Mouse (Mus musculus): Measurements from ENCODE around the gene Rbm33.

Gene Rbm33

DNA sequence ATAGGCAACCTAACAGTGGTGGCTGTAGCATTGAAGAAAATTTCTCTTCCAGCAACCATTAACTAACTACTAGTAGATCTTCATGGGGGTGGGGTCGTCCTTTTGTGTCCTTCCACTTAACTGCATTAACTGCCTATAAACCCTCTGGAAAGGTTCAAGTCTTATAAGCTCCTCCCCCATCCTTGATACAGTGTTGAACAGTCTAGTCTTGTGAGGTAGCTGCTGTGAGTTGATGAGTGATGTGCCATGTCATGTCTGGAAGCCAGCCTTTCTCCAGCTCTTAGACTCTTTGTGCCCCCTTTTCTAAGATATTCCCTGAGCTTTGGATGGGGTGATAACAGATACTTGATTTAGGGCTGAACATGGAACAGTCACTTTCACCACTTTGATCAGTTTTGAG, 7.5 kb downstream of the Rbm33 start:
- DNase-seq (ENCODE audit: low spot score) = no peak

DNA sequence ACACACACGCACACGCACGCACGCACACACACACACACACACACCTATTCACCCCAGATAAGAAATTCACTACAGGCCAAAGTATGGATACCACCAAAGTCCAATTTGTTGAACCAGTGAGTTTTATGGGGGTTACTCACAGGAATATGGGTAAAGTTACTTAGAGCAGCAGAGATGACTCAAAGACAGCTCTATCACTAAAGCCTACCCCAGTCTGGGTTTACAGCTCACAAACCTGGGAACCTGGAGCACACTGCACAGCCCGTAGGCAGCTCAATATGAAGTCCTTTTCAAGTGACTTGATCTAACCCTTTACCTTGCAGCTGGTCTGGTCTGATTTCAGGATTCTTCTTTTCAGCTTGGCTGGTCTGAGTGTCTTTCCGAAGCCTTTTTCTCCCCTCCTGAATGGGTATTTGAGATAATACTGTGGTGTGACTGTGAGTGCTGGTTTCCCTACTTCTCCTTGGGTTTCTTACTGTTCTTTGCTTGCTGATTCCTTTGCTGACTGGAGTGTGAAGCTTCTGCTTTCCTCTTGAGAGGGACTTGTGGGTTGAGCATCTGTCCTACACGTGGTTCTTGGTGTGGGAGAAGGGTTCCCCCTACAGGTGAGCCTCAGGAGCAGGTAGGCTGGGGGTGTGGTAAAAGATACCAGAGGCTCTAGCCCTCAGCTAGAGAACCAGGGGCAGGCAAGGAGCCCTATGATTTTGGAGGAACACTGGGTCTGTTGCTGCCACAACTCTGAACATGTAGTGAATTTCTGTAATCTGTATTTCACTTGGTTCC, 12.3 kb downstream of the Rbm33 start:
- peak; percentile 23 for DNase-seq (ENCODE audit: low spot score)

DNA sequence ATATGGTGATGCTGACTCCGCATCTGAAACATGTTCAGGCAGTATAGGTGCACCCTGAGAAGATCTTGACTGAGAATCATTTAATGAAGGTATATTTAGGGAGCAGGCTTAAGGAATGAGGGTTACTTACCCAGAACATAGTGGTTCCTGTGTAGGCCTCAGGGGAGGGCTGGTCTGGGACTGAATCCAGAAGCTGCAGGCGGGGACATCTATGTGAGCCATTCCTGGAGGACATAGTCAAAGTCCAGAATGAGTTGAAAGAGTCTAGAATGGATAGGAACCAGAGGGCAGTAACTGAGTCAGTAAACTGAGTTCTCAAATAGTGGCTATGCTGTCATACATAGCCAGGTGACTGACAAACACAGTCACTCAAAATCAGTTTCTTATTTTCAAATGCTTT, 16.8 kb downstream of the Rbm33 start:
- DNase-seq (ENCODE audit: low spot score) = no peak

DNA sequence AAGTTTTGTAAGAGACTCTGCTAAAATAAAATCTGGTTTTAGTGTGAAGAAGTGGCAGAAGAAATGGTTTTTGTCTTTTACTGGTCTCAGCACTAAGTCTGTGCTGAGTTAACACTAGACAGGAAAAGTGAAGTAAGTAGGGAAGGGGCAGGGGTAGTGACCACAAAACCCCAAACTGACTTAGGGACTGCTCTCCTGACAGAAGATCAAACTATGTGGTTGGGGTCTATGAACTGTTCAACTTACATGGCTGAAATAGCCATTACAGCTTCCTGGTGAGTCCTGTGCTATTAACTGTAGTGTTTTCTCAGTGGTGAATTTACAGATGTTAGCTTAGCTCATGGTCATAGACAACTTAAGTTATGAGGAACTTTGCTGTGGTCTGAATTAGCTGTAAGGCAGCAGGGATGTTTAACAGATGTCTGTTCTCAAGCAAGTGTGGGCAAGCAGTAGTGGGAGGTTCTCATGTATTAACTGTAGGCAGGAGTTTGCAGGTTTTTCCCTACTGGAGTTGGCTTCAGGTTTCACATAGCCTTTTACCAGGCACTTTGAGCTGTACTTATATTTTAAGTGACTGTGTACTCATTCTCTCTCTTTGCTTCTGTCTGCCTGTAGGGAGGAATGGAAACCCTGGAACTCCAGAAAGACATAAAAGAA, 35.1 kb downstream of the Rbm33 start:
- DNase-seq (ENCODE audit: low spot score) = no peak

DNA sequence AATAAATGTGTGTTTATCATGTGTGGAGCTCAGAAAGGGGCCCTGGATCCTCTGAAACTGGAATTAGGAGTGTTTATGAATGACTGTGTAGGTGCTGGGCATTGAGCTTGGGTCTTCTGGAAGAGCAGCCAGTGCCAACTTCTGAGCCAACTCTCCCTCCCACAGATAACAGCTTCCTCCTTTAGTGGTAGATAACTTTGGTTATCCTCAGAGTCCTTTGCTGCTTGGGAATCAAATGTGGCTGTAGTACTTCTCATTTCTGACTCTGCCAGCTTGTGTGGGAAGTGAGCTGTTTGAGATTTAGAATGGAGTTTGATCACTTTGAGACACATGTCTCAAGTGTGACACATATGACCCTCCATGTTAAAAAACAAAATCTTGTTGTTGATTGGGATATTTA, 38.7 kb downstream of the Rbm33 start:
- DNase-seq (ENCODE audit: low spot score) = no peak

DNA sequence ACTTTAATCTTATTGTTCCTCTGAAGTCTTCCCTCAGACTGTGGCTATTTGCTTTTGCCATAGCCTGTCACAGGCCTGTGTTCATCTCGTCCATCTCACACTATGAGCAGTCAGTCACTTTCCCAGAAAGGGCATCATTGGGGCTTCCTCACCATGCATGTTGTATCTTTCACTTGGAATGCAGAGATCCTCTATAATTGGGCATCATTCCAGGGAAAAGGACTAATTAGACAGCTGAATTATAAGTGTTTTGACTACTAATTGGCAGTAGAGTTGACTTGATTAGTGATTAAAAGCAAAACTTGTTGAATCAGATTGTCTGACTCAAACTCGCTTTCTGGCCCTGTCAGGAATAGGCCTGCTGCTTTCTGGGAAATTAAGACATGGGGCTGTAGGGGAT, 43.8 kb downstream of the Rbm33 start:
- DNase-seq (ENCODE audit: low spot score) = no peak

DNA sequence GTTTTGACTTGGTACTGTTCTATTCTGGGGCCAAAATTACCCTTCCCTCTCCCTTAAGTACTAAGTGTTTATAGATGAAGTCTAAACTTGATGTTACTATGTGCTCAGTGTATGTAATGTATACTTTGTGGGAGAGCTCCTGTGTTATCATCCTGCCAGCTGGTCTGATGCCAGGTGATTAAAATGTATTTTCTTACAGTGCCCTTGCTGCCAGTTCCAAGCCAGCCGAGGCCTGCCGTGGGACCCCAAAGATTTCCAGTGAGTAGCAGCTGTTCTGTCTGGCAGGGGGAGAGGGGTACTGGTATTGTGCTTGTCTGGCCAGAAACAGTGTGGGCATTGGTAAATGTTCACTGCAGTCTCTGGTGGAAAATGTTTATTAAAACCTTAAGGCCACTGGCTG, 51.1 kb downstream of the Rbm33 start:
- no peak for DNase-seq (ENCODE audit: low spot score)

DNA sequence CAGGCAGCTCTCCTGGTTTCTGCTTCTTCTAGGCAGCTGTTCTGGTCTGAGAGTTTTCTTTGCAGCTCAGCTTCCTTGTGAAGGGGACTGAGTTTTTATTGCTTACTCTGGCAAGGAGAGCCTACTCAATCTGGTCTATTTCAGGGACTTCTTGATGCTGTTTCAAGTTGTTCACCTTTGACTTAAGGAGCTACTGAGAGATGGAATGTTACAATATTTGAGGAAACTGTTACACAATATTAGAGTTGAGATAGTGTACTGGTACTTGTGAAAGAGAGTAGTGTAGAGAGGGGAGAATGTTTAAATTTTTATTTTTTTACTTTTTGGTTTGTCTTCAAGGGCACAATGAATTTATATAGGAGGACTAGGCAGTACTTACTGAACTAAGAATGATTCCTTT, 53.9 kb downstream of the Rbm33 start:
- no peak for DNase-seq (ENCODE audit: low spot score)

DNA sequence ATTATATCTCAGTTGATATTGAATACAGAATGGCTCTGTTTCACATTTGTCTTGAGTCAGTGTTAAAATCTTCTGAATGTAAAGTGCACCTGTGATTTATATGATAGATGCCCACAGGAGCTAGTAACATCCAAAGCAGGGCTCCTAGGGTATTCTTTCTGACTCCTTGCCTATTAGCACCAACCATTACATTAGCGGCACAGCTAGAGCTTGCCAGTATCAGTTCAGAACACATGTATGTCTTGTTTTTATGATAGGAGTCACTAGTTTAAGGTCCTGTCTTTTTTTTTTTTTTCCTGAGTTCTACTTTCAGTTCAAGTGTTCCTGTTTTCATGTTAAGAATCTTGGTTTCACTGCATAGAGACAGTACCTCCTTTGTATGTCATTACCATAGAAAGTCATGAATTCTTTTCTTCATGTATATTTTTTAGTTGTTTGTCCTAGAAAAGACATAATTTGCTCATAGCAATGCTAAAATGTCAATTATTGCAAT, 55.3 kb downstream of the Rbm33 start:
- DNase-seq (ENCODE audit: low spot score) = no peak

DNA sequence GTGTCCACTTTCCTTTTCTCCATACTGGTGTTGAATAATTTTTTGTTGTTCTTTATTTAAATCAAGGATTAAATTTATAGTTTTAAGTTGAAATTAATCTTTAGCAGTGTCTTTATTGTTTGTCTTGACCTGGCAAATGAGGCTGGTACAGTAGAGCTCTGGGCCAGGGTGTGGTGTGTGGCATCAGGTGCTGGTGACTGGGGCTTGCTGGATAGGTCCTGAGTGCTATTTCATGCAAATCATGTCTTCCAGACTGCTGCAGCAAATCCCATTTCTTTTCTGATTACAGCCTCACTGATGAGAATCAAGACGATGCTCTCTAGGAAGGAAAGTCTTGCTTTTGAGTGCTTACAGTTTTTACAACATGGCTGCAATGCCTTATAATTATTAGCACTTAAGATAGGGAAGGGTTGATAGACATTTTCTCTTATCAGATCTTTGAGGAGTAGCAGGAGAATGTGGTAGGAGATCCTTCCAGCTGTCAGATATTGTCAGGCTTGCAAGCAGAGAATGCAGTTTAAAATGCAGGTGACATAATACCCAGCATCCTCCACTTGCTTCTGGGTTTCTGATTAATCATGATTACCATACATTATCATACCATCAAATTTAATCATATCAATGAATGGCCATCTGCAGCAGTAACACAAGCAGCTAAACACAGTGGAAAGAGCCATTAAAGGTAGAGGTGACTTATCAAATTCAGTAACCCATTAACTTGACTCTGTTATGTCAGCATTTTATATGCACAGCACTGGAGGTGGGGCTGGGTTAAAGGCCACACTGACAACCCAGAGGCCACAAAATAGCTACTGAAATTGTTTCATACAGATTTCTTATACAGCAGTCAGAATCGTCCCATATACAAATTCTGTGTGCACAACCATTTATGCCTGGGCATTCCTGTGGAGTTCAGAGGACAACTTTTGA, 56.8 kb downstream of the Rbm33 start:
- no peak for DNase-seq (ENCODE audit: low spot score)

DNA sequence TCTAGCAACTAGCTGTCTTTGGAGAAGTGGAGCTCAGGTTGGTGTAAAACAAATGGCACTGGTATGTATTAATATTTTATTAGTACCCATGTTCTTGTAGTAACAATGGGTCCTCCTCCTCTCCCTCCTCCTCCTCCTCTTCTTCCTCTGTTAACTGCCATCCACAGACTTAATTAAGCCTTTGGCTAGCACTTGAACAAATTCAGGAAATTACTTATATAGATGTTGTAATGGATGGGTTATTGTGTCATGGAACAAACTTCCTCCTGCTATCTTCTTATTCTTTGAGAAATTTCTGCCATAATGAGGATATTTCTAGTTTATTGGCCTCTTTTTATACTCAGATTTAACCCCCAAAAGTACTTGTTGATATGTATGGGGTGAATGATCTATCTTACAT, 60.4 kb downstream of the Rbm33 start:
- no peak for DNase-seq (ENCODE audit: low spot score)

DNA sequence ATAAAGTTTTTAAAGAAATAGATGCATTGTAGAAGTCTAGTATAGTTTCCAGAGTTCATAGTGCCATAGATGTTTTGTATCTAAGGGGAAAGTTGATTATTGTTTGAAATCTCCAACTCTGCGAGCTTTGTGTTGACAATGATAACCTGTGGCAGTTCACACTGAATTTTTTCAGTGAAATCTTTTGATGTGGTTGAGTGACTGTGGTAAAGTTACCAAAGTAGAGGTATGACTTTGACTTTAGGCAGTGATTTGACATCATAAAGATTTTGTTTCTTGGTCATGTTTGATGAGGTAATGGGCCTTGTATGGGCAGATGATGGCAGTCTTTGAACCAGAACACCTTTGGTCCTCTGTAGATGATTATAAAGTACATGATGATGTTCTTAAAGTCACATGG, 65.4 kb downstream of the Rbm33 start:
- no peak for DNase-seq (ENCODE audit: low spot score)

DNA sequence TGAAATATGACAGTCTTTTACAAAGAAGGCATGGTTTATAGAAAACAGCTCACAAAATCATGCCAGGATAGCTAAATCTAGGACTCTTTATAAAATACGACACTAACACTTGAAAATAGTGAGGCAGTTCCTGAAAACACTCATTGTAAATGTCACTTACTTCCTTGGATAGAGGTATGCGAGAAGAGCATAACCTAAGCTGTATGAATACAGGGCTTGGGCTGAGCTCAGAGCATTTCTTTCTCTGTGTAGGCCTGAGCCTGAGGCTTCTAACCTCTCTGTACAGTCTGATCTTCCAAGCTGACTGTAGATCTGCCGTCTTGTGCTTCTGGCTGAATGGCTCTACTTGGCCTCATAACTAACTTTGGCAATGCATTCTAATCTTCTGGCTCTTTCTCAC, 69.9 kb downstream of the Rbm33 start:
- no peak for DNase-seq (ENCODE audit: low spot score)

DNA sequence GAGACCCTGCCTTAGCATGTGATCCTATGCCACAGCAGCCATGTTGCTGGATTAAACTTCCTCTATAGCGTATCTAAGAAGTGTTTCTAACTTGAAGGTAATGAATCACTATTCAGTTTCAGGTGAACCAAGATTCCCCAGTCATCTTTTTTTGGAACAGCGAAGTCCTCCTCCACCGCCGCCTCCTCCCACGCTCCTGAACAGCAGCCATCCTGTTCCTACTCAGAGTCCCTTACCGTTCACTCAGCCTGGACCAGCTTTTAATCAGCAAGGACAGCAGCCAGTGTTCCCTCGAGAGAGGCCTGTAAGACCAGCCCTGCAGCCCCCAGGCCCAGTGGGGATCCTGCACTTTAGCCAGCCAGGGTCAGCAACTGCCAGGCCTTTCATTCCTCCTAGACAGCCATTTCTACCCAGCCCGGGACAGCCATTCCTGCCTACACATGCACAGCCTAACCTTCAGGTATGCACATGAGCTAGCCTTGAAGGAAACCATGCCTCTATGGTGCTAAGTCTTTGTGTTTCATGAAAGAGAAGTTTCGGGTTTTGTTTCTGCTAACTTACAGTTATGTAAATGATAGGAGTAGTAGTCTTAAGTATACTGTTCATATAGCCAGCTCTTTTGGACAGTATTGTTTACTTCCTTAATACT, 70.7 kb downstream of the Rbm33 start:
- peak; percentile 5 for DNase-seq (ENCODE audit: low spot score)

DNA sequence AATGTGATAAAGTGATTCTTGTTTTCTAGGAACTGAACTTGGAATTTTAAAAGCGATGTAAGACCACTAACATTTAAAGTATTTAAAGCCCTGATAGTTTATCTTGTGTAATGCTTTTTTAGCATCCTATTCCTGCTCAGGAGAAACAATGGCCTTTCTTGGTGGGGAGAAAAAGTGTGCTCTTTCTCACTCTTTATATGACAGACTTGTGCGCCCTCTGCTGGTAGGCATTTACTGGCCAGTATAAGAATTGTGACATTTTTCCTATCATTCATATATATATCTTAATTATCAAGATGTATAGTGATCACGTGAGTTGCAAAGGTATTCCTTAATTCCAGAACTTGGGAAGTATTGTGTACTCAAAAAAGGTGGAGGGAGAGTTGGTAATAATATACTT, 71.3 kb downstream of the Rbm33 start:
- peak; percentile 84 for DNase-seq (ENCODE audit: low spot score)

DNA sequence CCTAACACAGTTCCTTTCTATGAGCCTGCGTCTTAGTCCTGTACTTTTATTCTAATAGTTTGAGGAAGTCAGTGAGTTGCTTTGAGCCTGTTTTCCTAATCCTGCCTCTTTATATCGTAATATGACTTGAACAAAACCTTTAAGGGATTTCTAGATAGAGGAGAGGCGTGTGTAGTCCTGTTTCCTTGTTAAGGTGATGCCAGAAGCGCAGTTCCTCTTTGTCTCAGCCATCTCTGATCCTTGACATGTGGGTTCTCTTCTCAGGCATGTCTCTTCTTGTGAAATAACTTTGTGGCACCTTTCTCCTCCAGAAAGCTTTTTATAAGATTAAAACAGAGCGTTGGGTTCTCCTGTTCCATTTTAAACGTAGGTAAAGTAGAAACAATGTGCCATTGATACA, 73.3 kb downstream of the Rbm33 start:
- no peak for DNase-seq (ENCODE audit: low spot score)

DNA sequence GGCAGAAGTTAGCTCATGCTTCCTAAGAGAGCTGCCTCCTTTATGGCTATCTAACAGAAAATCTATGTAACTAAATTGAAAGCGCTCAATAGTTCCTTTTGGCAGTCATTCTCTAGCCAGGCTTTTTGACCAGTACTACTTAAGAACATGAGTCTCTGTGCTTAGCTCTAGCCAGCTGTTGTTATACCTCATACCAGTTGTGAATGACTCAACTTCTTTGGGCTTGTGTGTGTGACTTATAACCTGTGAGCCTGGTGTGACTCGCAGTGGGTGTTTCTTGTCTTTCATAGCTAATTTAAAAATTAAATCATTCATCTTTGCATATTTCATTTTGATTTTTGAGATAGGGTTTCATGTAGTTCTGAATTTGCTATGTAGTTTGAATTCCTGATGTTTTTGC, 80.4 kb downstream of the Rbm33 start:
- no peak for DNase-seq (ENCODE audit: low spot score)

DNA sequence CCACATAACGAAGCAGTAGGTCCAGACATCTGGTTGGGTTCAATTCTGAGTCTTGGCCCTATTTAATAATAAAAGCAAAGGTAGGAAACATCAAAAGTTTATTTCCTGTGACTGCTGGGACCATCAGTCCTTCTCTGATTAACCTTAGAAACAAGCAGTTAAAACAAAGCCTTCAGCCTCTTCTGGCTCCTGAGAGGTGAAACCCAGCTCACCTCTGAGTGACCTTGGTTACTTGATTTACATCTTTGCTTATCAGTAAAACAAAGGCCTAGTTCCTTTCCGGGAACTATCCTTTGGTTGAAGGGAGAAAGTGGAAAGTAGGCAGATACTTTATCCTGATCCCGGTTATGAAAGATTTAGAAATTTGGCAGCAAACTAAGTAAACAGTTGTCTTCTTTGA, 81.8 kb downstream of the Rbm33 start:
- no peak for DNase-seq (ENCODE audit: low spot score)

DNA sequence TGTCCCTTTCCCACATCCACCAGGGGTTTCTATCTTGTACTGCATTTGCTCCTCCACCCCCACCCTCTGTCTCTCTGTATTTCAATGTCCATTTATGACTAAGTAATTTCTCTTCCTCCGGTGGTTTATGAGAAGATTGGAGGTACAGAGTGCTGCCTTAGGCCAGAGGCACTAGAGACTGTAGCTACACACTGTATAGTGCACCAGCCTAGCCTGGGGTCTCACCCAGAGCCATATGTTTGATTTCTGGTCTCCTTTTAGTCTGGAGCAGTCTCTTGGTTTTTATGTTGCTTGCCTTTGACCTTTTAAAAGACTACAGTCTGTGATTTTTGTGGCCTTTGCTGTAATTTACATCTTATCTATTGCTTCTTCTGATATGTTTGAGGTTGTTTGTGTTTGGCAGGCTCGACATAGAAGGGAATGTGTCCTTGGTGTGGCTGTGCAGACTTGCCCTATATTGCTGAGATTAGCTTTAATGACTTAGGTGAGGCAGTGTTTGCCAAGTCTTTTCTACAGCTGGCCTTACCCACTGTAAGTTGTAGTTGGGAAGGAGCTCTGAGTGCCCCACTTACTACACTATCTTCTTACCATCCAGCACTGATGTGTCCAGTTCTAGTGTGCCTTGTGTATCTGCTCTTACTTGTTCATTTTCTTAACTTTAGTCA, 82.7 kb downstream of the Rbm33 start:
- no peak for DNase-seq (ENCODE audit: low spot score)

DNA sequence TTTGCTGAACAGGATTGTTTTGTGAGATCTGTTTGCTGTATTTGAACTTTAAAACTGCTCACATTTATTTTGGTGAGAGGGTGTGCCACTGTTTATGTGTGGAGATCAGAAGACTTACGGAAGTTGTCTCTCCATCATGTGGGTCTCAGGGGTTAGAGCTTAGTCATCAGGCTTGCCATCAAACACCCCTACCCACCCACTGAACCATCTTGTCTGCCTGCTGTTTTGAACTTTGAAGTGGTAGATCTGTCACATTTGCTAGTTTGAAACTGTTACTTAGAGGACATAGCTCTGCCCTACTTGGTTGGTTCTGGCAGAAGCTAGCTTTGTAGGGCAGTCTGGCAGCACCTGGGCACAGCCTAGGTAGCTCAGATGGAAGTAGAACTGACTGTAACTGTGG, 85.8 kb downstream of the Rbm33 start:
- DNase-seq (ENCODE audit: low spot score) = no peak

DNA sequence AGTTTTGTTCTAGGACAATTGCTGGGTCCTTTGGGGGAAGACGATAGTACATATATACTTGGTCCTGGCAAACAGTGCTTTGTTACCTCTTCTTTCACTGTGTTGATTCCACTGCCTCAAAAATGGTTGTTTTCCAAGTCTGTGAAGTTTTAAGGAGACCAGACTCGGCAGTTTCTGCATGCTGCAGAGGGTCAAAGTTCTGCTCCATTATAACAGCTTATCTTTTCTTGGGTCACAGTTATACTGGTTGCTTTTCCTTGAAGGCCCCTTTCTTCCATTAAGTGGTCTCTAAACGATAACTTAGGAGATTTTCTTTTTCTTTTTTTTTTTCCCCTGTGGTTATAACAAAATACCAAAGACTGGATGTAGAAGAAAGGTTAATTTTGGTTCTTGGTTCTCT, 89.7 kb downstream of the Rbm33 start:
- DNase-seq (ENCODE audit: low spot score) = no peak

All from retina, embryonic 14.5 days (tissue).